Mouse (Mus musculus): ENCODE measurements at regions not wholly inside any gene's neighbourhood (a gene's known extent, or its start where the extent isn't known, plus 50 kb on each side); places are given as distances from the start of the nearest gene placed in this dataset.
"Not testable (repeated sequence)": the region's sequence is repeated elsewhere in the genome, so short reads cannot be mapped to it uniquely, and the experiment has no call there.

- ATAC-seq (replicated peaks; ENCODE audit: insufficient number of reproducible peaks, low FRiP score, low TSS enrichment, low read depth) = no peak
- Histone ChIP-seq H3K27me3 (ENCODE audit: control insufficient read depth, insufficient read depth, low read length) (no peaks in the 10 kb centered on the region), H3K4me2 (ENCODE audit: low read depth, low read length) (no peak overlapping the region), H3K36me3 (replicated peaks; ENCODE audit: control insufficient read depth, insufficient read depth, low read depth, low read length) (no peaks in the 10 kb centered on the region), H3K9ac (replicated peaks; ENCODE audit: low read length) (no peak overlapping the region), H3K4me3 (ENCODE audit: low read depth, low read length) (no peak overlapping the region), H3K27ac (replicated peaks; ENCODE audit: low read depth, low read length) (no peak overlapping the region), H3K9me3 (replicated peaks; ENCODE audit: control insufficient read depth, low read length) (no peaks in the 10 kb centered on the region), H3K4me1 (ENCODE audit: control insufficient read depth, insufficient read depth, low read length) (no peaks in the 10 kb centered on the region)
- DNase-seq (ENCODE audit: low spot score) = peak; percentile 10
- WGBS = 74% methylated on average over 12 of the region's 12 CpGs
Measured at GRCm38 (mm10) chr6:143464907-143465537, 298.0 kb downstream of the Etnk1 start.

GRCm38 (mm10) chr6:143472676-143473075, 305.7 kb downstream of the Etnk1 start:
- not testable (repeated sequence) for H3K27me3 ChIP-seq (ENCODE audit: control insufficient read depth, insufficient read depth, low read length); H3K36me3 ChIP-seq (replicated peaks; ENCODE audit: control insufficient read depth, insufficient read depth, low read depth, low read length); H3K9ac ChIP-seq (replicated peaks; ENCODE audit: low read length); H3K9me3 ChIP-seq (replicated peaks; ENCODE audit: control insufficient read depth, low read length); H3K4me2 ChIP-seq (ENCODE audit: low read depth, low read length); DNase-seq (ENCODE audit: low spot score); H3K27ac ChIP-seq (replicated peaks; ENCODE audit: low read depth, low read length); ATAC-seq (replicated peaks; ENCODE audit: insufficient number of reproducible peaks, low FRiP score, low TSS enrichment, low read depth); H3K4me3 ChIP-seq (ENCODE audit: low read depth, low read length); H3K4me1 ChIP-seq (ENCODE audit: control insufficient read depth, insufficient read depth, low read length)
- 98% methylated on average over 11 of the region's 12 CpGs for WGBS

- Histone ChIP-seq H3K27ac (replicated peaks; ENCODE audit: low read depth, low read length) (no peak overlapping the region), H3K9ac (replicated peaks; ENCODE audit: low read length) (no peak overlapping the region), H3K9me3 (replicated peaks; ENCODE audit: control insufficient read depth, low read length) (no peaks in the 10 kb centered on the region), H3K36me3 (replicated peaks; ENCODE audit: control insufficient read depth, insufficient read depth, low read depth, low read length) (no peaks in the 10 kb centered on the region), H3K4me3 (ENCODE audit: low read depth, low read length) (no peak overlapping the region), H3K27me3 (ENCODE audit: control insufficient read depth, insufficient read depth, low read length) (no peaks in the 10 kb centered on the region), H3K4me2 (ENCODE audit: low read depth, low read length) (no peak overlapping the region), H3K4me1 (ENCODE audit: control insufficient read depth, insufficient read depth, low read length) (no peaks in the 10 kb centered on the region)
- 91% methylated on average over 5 of the region's 5 CpGs for WGBS
- DNase-seq (ENCODE audit: low spot score) (no peak), ATAC-seq (replicated peaks; ENCODE audit: insufficient number of reproducible peaks, low FRiP score, low TSS enrichment, low read depth) (no peak)
Measured at GRCm38 (mm10) chr6:143474396-143474795, 307.4 kb downstream of the Etnk1 start.

- ATAC-seq (replicated peaks; ENCODE audit: insufficient number of reproducible peaks, low FRiP score, low TSS enrichment, low read depth) = no peak
- no peaks in the 10 kb centered on the region for H3K36me3 ChIP-seq (replicated peaks; ENCODE audit: control insufficient read depth, insufficient read depth, low read depth, low read length)
- H3K4me3 ChIP-seq (ENCODE audit: low read depth, low read length) = no peak overlapping the region
- no peaks in the 10 kb centered on the region for H3K9me3 ChIP-seq (replicated peaks; ENCODE audit: control insufficient read depth, low read length)
- no peak overlapping the region for H3K27ac ChIP-seq (replicated peaks; ENCODE audit: low read depth, low read length)
- H3K9ac ChIP-seq (replicated peaks; ENCODE audit: low read length) = no peak overlapping the region
- H3K4me2 ChIP-seq (ENCODE audit: low read depth, low read length) = no peak overlapping the region
- DNase-seq (ENCODE audit: low spot score) = no peak
- H3K4me1 ChIP-seq (ENCODE audit: control insufficient read depth, insufficient read depth, low read length) = no peaks in the 10 kb centered on the region
- WGBS = 75% methylated on average over 7 of the region's 7 CpGs
- no peaks in the 10 kb centered on the region for H3K27me3 ChIP-seq (ENCODE audit: control insufficient read depth, insufficient read depth, low read length)
Measured at GRCm38 (mm10) chr6:143475296-143475695, 308.3 kb downstream of the Etnk1 start.

- no peaks in the 10 kb centered on the region for H3K36me3 ChIP-seq (replicated peaks; ENCODE audit: control insufficient read depth, insufficient read depth, low read depth, low read length)
- no peak overlapping the region for H3K4me2 ChIP-seq (ENCODE audit: low read depth, low read length)
- H3K27me3 ChIP-seq (ENCODE audit: control insufficient read depth, insufficient read depth, low read length) = no peaks in the 10 kb centered on the region
- no peak overlapping the region for H3K27ac ChIP-seq (replicated peaks; ENCODE audit: low read depth, low read length)
- H3K9ac ChIP-seq (replicated peaks; ENCODE audit: low read length) = no peak overlapping the region
- ATAC-seq (replicated peaks; ENCODE audit: insufficient number of reproducible peaks, low FRiP score, low TSS enrichment, low read depth) = no peak
- DNase-seq (ENCODE audit: low spot score) = no peak
- no peaks in the 10 kb centered on the region for H3K9me3 ChIP-seq (replicated peaks; ENCODE audit: control insufficient read depth, low read length)
- no peaks in the 10 kb centered on the region for H3K4me1 ChIP-seq (ENCODE audit: control insufficient read depth, insufficient read depth, low read length)
- H3K4me3 ChIP-seq (ENCODE audit: low read depth, low read length) = no peak overlapping the region
- 90% methylated on average over 2 of the region's 2 CpGs for WGBS
Measured at GRCm38 (mm10) chr6:143477396-143477795, 310.4 kb downstream of the Etnk1 start.

GRCm38 (mm10) chr6:143479239-143479638, 312.2 kb downstream of the Etnk1 start:
- no peak for DNase-seq (ENCODE audit: low spot score)
- Histone ChIP-seq H3K36me3 (replicated peaks; ENCODE audit: control insufficient read depth, insufficient read depth, low read depth, low read length) (no peaks in the 10 kb centered on the region), H3K4me1 (ENCODE audit: control insufficient read depth, insufficient read depth, low read length) (no peaks in the 10 kb centered on the region), H3K27ac (replicated peaks; ENCODE audit: low read depth, low read length) (no peak overlapping the region), H3K9me3 (replicated peaks; ENCODE audit: control insufficient read depth, low read length) (no peaks in the 10 kb centered on the region), H3K27me3 (ENCODE audit: control insufficient read depth, insufficient read depth, low read length) (no peaks in the 10 kb centered on the region), H3K9ac (replicated peaks; ENCODE audit: low read length) (no peak overlapping the region), H3K4me3 (ENCODE audit: low read depth, low read length) (no peak overlapping the region), H3K4me2 (ENCODE audit: low read depth, low read length) (no peak overlapping the region)
- ATAC-seq (replicated peaks; ENCODE audit: insufficient number of reproducible peaks, low FRiP score, low TSS enrichment, low read depth) = no peak
- 67% methylated on average over 7 of the region's 7 CpGs for WGBS

- Histone ChIP-seq H3K4me3 (ENCODE audit: low read depth, low read length) (no peak overlapping the region), H3K9me3 (replicated peaks; ENCODE audit: control insufficient read depth, low read length) (no peaks in the 10 kb centered on the region), H3K27ac (replicated peaks; ENCODE audit: low read depth, low read length) (no peak overlapping the region), H3K4me2 (ENCODE audit: low read depth, low read length) (no peak overlapping the region), H3K9ac (replicated peaks; ENCODE audit: low read length) (no peak overlapping the region), H3K36me3 (replicated peaks; ENCODE audit: control insufficient read depth, insufficient read depth, low read depth, low read length) (no peaks in the 10 kb centered on the region), H3K27me3 (ENCODE audit: control insufficient read depth, insufficient read depth, low read length) (no peaks in the 10 kb centered on the region), H3K4me1 (ENCODE audit: control insufficient read depth, insufficient read depth, low read length) (no peaks in the 10 kb centered on the region)
- ATAC-seq (replicated peaks; ENCODE audit: insufficient number of reproducible peaks, low FRiP score, low TSS enrichment, low read depth) (no peak), DNase-seq (ENCODE audit: low spot score) (no peak)
- WGBS = 88% methylated on average over 6 of the region's 6 CpGs
Measured at GRCm38 (mm10) chr6:143479701-143480388, 312.8 kb downstream of the Etnk1 start.

- no peaks in the 10 kb centered on the region for H3K36me3 ChIP-seq (replicated peaks; ENCODE audit: control insufficient read depth, insufficient read depth, low read depth, low read length)
- no peak overlapping the region for H3K4me3 ChIP-seq (ENCODE audit: low read depth, low read length)
- H3K4me2 ChIP-seq (ENCODE audit: low read depth, low read length) = no peak overlapping the region
- WGBS = 82% methylated on average over 4 of the region's 4 CpGs
- ATAC-seq (replicated peaks; ENCODE audit: insufficient number of reproducible peaks, low FRiP score, low TSS enrichment, low read depth) (no peak), DNase-seq (ENCODE audit: low spot score) (no peak)
- H3K4me1 ChIP-seq (ENCODE audit: control insufficient read depth, insufficient read depth, low read length) = no peaks in the 10 kb centered on the region
- no peak overlapping the region for H3K27ac ChIP-seq (replicated peaks; ENCODE audit: low read depth, low read length)
- H3K27me3 ChIP-seq (ENCODE audit: control insufficient read depth, insufficient read depth, low read length) = no peaks in the 10 kb centered on the region
- H3K9ac ChIP-seq (replicated peaks; ENCODE audit: low read length) = no peak overlapping the region
- H3K9me3 ChIP-seq (replicated peaks; ENCODE audit: control insufficient read depth, low read length) = no peaks in the 10 kb centered on the region
Measured at GRCm38 (mm10) chr6:143482272-143482671, 315.3 kb downstream of the Etnk1 start.

Data from embryonic facial prominence, embryonic 11.5 days (tissue).